Mouse (Mus musculus) bone marrow, adult 2 months (tissue): ENCODE results near the gene Gng10.

Source experiments
- CTCF ChIP-seq: fragments of 200-500 bp; IDR thresholded peaks from 2 replicates; pipeline ENCODE4 v1.5.1; 2011; ENCODE audit warnings: low read length, control low read depth; ENCODE audit not compliant: control insufficient read depth, insufficient read depth
- POLR2A ChIP-seq: fragments of 200-500 bp; IDR thresholded peaks from 2 replicates; pipeline ENCODE4 v1.6.1; 2011; ENCODE audit warnings: low read depth, mild to moderate bottlenecking, control low read depth, low read length, borderline replicate concordance; ENCODE audit not compliant: control insufficient read depth

DNA sequence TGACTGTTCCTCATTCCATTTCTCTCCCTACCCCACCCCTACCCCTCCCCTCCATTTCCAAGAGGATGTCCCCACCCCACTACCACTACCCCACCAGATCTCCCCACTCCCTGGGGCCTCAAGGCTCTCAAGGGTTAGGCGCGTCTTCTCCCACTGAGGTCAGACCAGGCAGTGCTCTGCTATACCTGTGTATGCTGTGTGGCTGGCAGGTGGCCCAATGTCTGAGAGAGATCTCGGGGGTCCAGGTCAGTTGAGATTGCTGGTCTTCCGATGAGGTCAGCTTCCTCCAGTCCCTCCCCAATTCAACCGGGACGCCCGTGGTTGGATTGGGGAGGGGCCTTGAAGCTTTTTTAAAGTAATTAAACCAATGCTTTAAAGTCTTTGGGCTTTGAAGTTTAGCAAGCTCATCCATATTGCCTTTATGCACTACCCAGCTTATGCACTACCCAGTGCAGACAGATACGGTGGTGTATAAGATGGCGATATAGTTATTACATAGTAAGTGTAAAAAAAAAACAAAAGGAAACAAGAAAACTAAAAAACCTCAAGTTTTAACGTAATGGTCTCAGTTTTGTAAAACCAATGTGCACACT, 467 bp upstream of the Gng10 start:
- TF ChIP-seq CTCF: no peak
- TF ChIP-seq POLR2A: no peak
